Mouse (Mus musculus) heart, adult 2 months (tissue): Measurements from ENCODE around the gene Olfr1047.

Experiments
- CTCF ChIP-seq: fragments of 200-600 bp; IDR thresholded peaks from 2 replicates; pipeline ENCODE4 v1.8.1; 2022; ENCODE audit warnings: antibody characterized with exemption, mild to moderate bottlenecking, moderate library complexity
- EP300 ChIP-seq: fragments of 200-500 bp; IDR thresholded peaks from 2 replicates; pipeline ENCODE4 v1.6.1; 2011; ENCODE audit warnings: low read depth, low read length, control low read depth; ENCODE audit not compliant: insufficient read depth
- POLR2A ChIP-seq: fragments of 200-500 bp; IDR thresholded peaks from 2 replicates; pipeline ENCODE4 v1.6.1; 2011; ENCODE audit warnings: mild to moderate bottlenecking, low read depth, low read length, control low read depth; ENCODE audit not compliant: insufficient read depth

- TF ChIP-seq EP300 (no peak), CTCF (no peak), POLR2A (no peak)
Measured at GRCm38 (mm10) chr2:86231301-86231700, at the start of gene Olfr1047.
